ENCODE assay signal across 8 mouse cellular contexts in genomic region chr2:174472818-174473549, GRCm38 (mm10). TPM values are rescaled to one million over a fixed set of nuclear protein-coding genes. Genes with fewer than 3 reads are reported as not detected.
A peak's percentile ranks its signal among the peaks of the same experiment; 100 is the strongest.
DNase-seq lines count a peak whose midpoint lies in the region; ATAC-seq lines count a peak whose summit lies in the region.

Gene Prelid3b, minus strand, starts transcription at chr2:174473081.

- H3K4me1 ChIP-seq in hindbrain, embryonic 15.5 days (replicated peaks) = peaks cover 14% of the 10 kb centered on the region

- H3K36me3 ChIP-seq in hindbrain, embryonic 15.5 days = no peaks in the 10 kb centered on the region; the same call in 1 of the 2 replicates

- peak within 1 kb of the TSS; percentile 67 for H3K4me3 ChIP-seq in hindbrain, embryonic 15.5 days

- H3K27me3 ChIP-seq in hindbrain, embryonic 15.5 days = no peaks in the 10 kb centered on the region

- peak within 1 kb of the TSS; percentile 56 for H3K9ac ChIP-seq in hindbrain, embryonic 15.5 days

- peak within 1 kb of the TSS; percentile 80 for H3K4me2 ChIP-seq in hindbrain, embryonic 15.5 days

- peak; percentile 100 for DNase-seq in T-cell, adult 2 months (ENCODE audit: low spot score)
- peak; percentile 98 to 100 for DNase-seq in cerebellum, postnatal 36 days
- DNase-seq in frontal cortex, postnatal 36 days (ENCODE audit: low spot score in 2 of 2) = peak; percentile 98 to 99
- DNase-seq in left cerebral cortex, adult 11 months (ENCODE audit: low spot score) = peak; percentile 98
- peak; percentile 100 for DNase-seq in lung, postnatal 4 days
- peak; percentile 98 for DNase-seq in retina, postnatal 7 days (ENCODE audit: low read depth, low spot score)
- peak; percentile 97 for DNase-seq in urinary bladder, adult 2 months (ENCODE audit: low spot score)

- no peaks in the 10 kb centered on the region for H3K9me3 ChIP-seq in hindbrain, embryonic 15.5 days

- H3K27ac ChIP-seq in hindbrain, embryonic 15.5 days (replicated peaks) = peak within 1 kb of the TSS; percentile 53; the same call in 1 of the 2 replicates

- 1% methylated on average over 53 of the region's 53 CpGs for WGBS in hindbrain, embryonic 15.5 days

- peak; percentile 99 for ATAC-seq in hindbrain, embryonic 15.5 days (ENCODE audit: low FRiP score, low read depth)

RNA-seq across cellular contexts. Expression of gene Prelid3b, which starts in this region (rescaled TPM):
- polyA plus RNA-seq in hindbrain, embryonic 15.5 days (2015; fragmentation: Nextera tagmentation; extraction: Ambion mirVana) = 110 and 111 TPM in 2 replicates
- polyA plus RNA-seq in urinary bladder, adult 2 months (2012; rRNA removed) = 48.8 and 61.4 TPM in 2 replicates

Comparison
In these comparisons a context has a peak if more than half of its experiments do, and no peak if none do; other contexts are left out.
1. Peak in every context shown above with its lines: DNase-seq, ATAC-seq, H3K4me3 ChIP-seq and H3K27ac ChIP-seq.